Mouse (Mus musculus): ENCODE data around the gene Gdpd1. TPM values are rescaled to one million over a fixed set of nuclear protein-coding genes. Genes with fewer than 3 reads are reported as not detected.

Gene Gdpd1
- polyA plus RNA-seq, 1 experiment from 2014 or later, result 24.2 TPM

DNA sequence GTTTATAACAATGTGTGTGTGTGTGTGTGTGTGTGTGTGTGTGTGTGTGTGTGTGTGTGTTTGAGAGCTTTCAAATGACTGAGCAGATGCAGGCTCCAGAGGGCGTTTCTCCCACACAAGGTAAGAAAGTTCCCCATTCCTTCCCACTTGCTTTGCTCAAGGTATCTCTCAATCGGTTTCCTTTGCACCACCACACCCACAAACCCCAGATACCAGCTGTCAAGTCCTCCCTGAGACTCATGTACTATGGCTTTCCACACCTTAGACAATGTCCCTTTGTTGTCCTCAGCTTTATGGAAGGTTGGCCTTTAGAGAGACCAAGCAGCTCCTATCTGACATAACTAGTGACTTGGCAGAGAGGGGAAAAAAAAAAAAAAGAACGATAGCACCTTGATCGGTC lies 51.1 kb downstream of the Gdpd1 start:
- no peak overlapping the region for H3K4me2 ChIP-seq
- H3K27me3 ChIP-seq, result no peaks in the 10 kb centered on the region
- 0 out of 2 replicates have a peak, but pooled peaks cover 3% of the 10 kb centered on the region for H3K4me1 ChIP-seq
- H3K9ac ChIP-seq, result no peak overlapping the region
- H3K27ac ChIP-seq, result no peak overlapping the region
- WGBS, result 64% methylated on average over 4 of the region's 4 CpGs
- H3K4me3 ChIP-seq (replicated peaks), result no peak overlapping the region
- ATAC-seq (replicated peaks; ENCODE audit: low FRiP score), result no peak
- no peaks in the 10 kb centered on the region for H3K36me3 ChIP-seq
- H3K9me3 ChIP-seq (replicated peaks), result no peaks in the 10 kb centered on the region

DNA sequence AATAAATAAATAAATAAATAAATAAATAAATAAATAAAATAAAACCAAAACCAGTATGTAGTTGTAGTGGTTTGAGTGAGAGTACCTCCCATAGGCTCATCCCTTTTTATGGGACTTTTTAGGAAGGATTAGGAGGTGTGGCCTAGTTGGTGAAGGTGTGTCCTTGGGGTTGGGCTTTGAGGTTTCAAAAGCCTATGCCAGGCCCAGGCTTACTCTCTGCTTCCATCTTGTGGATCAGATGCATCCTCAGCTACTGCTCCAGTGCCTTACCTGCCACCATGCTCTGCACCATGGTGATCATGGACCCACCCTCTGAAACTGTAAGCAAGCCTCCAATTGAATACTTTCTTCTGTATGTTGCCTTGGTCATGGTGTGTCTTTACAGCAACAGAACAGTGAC lies 52.3 kb downstream of the Gdpd1 start:
- Histone ChIP-seq H3K4me3 (replicated peaks) (no peak overlapping the region), H3K4me1 (0 out of 2 replicates have a peak, but pooled peaks cover under 1% of the 10 kb centered on the region), H3K27me3 (no peaks in the 10 kb centered on the region), H3K4me2 (no peak overlapping the region), H3K36me3 (no peaks in the 10 kb centered on the region), H3K9me3 (replicated peaks) (no peaks in the 10 kb centered on the region), H3K27ac (no peak overlapping the region), H3K9ac (no peak overlapping the region)
- ATAC-seq (replicated peaks; ENCODE audit: low FRiP score), result no peak

DNA sequence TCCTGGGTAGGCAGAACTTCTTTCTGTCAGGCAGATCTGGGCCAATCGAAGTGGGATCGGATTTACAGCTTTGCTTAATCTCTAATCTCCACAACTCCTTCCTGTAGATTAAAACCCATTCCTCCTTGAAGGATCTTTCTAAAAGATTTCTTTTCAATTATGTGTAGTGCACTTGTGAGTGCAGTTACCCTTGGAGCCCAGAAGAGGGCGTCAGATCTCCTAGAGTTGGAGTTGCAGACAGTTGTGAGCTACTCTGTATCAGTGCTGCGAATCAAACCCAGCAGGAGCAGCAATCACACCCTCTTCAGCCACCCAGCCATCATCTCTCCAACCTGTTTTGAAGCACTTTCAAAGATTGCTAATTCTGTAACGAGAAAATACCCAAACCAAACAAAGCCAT lies 53.4 kb downstream of the Gdpd1 start:
- H3K36me3 ChIP-seq, result no peaks in the 10 kb centered on the region
- no peaks in the 10 kb centered on the region for H3K27me3 ChIP-seq
- no peak overlapping the region for H3K4me3 ChIP-seq (replicated peaks)
- 84% methylated on average over 5 of the region's 5 CpGs for WGBS
- no peak overlapping the region for H3K27ac ChIP-seq
- no peaks in the 10 kb centered on the region for H3K4me1 ChIP-seq
- ATAC-seq (replicated peaks; ENCODE audit: low FRiP score), result no peak
- no peak overlapping the region for H3K4me2 ChIP-seq
- no peak overlapping the region for H3K9ac ChIP-seq
- no peaks in the 10 kb centered on the region for H3K9me3 ChIP-seq (replicated peaks)

DNA sequence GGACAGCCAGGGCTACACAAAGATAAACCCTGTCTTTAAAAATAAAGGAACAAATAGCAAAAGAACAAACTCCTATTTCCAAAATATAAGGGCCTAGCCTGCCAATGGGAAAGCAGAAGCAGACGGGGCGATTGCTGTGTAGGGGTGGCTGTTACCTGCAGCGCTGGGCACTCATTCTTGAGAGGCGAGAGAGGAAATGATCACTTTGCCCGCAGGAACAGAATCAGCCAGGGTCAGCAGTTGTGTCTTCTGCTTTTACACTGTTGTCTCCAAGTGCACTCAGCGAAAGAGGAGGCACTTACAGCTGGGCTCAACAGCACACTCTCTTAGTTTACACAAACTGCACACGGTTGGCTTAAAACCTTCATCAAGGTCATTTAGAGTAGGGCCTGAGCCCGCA lies 54.4 kb downstream of the Gdpd1 start:
- 91% methylated on average over 8 of the region's 8 CpGs for WGBS
- no peak overlapping the region for H3K4me2 ChIP-seq

DNA sequence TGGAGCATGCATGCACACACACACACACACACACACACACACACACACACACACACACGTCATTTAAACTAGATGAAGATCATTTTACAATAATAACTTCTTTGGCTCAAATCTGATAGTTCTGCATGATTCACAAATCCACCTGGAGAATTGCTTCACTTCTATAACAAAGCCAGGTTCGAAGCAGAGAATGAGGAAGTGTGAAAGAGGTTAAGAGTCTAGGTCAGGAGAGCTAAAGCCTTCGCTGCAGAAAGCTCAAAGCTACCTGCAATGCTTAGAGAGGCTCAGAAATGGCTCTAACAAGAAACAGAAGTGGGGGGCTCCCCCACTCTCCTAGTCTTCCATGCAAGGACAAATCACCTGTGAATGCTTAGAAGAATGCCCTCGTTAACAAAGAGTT lies 55.8 kb downstream of the Gdpd1 start:
- 65% methylated on average over 4 of the region's 4 CpGs for WGBS
- Histone ChIP-seq H3K4me2 (no peak overlapping the region), H3K9ac (no peak overlapping the region), H3K27me3 (no peaks in the 10 kb centered on the region), H3K27ac (0 out of 2 replicates have a peak overlapping the region, but pooled peaks have one; percentile 51), H3K36me3 (no peaks in the 10 kb centered on the region), H3K4me1 (no peaks in the 10 kb centered on the region), H3K4me3 (replicated peaks) (no peak overlapping the region), H3K9me3 (replicated peaks) (no peaks in the 10 kb centered on the region)
- no peak for ATAC-seq (replicated peaks; ENCODE audit: low FRiP score)

More for the DNA sequence above, 54.4 kb downstream of the Gdpd1 start:
- no peaks in the 10 kb centered on the region for H3K9me3 ChIP-seq (replicated peaks)
- H3K27ac ChIP-seq, result no peak overlapping the region
- H3K36me3 ChIP-seq, result no peaks in the 10 kb centered on the region
- no peak overlapping the region for H3K9ac ChIP-seq
- no peak for ATAC-seq (replicated peaks; ENCODE audit: low FRiP score)
- no peaks in the 10 kb centered on the region for H3K27me3 ChIP-seq
- no peak overlapping the region for H3K4me3 ChIP-seq (replicated peaks)
- H3K4me1 ChIP-seq, result no peaks in the 10 kb centered on the region

DNA sequence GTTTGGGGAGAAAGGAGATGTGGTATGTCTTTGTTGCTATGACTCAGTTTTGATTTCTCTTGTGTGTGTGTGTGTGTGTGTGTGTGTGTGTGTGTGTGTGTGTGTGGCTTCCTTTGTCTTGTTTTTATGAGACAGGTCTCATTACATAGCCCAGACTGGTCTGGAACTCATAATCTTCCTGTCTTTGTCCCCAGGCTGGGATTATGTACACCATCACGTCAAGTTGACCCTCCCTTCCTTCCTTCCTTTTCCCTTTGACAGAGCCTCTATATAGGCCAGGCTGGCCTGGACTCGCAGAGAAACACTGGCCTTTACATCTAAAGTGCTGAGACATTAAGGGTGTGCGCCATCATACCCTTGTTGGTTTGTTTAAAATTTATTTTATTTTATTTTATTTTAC lies 58.2 kb downstream of the Gdpd1 start:
- Histone ChIP-seq H3K4me1 (no peaks in the 10 kb centered on the region), H3K27me3 (no peaks in the 10 kb centered on the region), H3K9ac (no peak overlapping the region), H3K4me2 (no peak overlapping the region), H3K9me3 (replicated peaks) (no peaks in the 10 kb centered on the region), H3K4me3 (replicated peaks) (no peak overlapping the region), H3K36me3 (no peaks in the 10 kb centered on the region), H3K27ac (no peak overlapping the region)
- ATAC-seq (replicated peaks; ENCODE audit: low FRiP score), result no peak
- WGBS, result 71% methylated on average over 3 of the region's 3 CpGs

DNA sequence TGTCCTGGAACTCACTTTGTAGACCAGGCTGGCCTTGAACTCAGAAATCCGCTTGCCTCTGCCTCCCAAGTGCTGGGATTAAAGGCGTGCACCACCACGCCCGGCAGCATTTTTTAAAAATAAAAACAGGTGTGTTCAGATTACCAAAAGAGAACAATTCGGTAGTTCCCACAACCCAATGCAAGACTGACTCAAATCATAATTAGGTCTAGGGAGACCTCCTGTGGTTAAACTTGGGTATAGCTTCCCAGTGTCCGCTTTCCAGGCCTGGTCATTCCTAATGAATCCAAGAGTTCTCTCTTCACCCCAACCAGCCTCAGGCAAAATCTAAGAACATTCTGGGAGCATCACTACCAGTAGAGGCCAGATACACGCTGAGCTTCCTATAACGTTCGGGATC lies 63.4 kb downstream of the Gdpd1 start:
- H3K4me2 ChIP-seq, result no peak overlapping the region
- H3K9ac ChIP-seq, result no peak overlapping the region
- H3K4me1 ChIP-seq, result peaks cover 15% of the 10 kb centered on the region
- WGBS, result 19% methylated on average over 9 of the region's 9 CpGs
- no peaks in the 10 kb centered on the region for H3K9me3 ChIP-seq (replicated peaks)
- ATAC-seq (replicated peaks; ENCODE audit: low FRiP score), result peak; percentile 73; the same call in 1 of the 2 replicates
- no peaks in the 10 kb centered on the region for H3K27me3 ChIP-seq
- H3K27ac ChIP-seq, result no peak overlapping the region
- H3K4me3 ChIP-seq (replicated peaks), result no peak overlapping the region
- H3K36me3 ChIP-seq, result no peaks in the 10 kb centered on the region

DNA sequence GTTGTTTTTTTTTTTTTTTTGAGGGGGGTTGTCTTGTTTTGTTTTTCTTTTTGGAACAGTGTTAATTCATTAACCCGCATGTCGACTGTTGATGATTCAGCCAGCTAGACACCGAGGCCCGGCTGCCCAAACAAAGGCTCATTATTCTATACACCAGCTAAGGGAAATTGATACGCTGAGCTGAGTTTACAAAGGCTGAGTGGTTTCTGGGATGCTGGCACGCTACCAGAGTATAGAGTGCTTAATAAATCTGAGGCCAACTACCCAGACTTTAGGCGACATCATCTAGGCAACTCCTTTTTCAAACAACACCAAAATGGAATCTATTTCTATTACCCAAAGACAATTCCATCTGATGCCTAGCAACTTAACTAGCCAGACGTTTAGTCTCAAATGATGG lies 66.5 kb downstream of the Gdpd1 start:
- Histone ChIP-seq H3K27ac (peak overlapping the region; percentile 61), H3K4me3 (replicated peaks) (no peak overlapping the region), H3K4me1 (peaks cover 21% of the 10 kb centered on the region), H3K36me3 (no peaks in the 10 kb centered on the region), H3K4me2 (0 out of 2 replicates have a peak overlapping the region, but pooled peaks have one; percentile 4), H3K9me3 (replicated peaks) (no peaks in the 10 kb centered on the region), H3K27me3 (no peaks in the 10 kb centered on the region), H3K9ac (no peak overlapping the region)
- ATAC-seq (replicated peaks; ENCODE audit: low FRiP score), result 0 out of 2 replicates have a peak, but pooled peaks have one; percentile 49
- 16% methylated on average over 8 of the region's 8 CpGs for WGBS

DNA sequence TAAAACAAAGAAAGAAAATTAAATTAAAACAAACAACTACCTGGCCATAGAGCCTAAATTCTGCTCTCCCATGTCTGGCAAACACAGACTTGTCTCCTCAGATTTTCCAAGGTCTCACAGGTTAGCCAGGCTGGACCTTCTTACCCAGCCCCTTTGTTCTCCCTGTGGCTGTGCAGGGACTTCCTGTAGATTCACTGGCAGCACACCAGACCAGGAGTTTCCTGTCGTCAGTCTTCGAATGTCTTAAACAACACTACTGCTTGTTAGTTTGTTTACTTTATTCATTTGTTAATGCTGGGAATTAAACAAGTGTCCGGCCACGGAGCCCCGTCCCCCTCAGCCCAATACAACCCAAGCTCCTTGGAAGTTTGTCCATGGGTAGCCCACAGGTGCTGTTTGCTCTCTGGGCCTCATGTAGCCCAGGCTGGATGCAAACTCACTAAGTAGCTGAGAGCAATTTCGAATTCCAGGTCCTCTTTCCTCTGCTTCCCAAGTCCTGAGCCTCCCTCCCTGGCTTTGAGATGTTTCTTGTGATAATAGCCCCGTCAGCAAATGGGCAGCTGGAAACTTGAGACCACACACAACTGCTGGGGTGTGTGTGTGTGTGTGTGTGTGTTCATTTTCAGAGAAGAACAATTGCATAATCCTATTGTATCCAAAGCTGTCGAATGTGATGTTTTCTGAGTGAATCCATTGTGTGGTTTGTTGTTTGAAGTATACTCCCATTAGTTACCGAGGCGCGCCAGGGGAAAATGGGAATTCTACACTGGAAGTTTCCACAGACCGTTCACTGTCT lies 68.7 kb downstream of the Gdpd1 start:
- no peak overlapping the region for H3K9ac ChIP-seq
- H3K4me3 ChIP-seq (replicated peaks), result no peak overlapping the region
- H3K4me1 ChIP-seq, result peaks cover 21% of the 10 kb centered on the region
- H3K27me3 ChIP-seq, result no peaks in the 10 kb centered on the region
- peak overlapping the region; percentile 64 for H3K27ac ChIP-seq
- no peaks in the 10 kb centered on the region for H3K9me3 ChIP-seq (replicated peaks)
- H3K36me3 ChIP-seq, result no peaks in the 10 kb centered on the region
- ATAC-seq (replicated peaks; ENCODE audit: low FRiP score), result no peak
- WGBS, result 29% methylated on average over 12 of the region's 12 CpGs
- no peak overlapping the region for H3K4me2 ChIP-seq

DNA sequence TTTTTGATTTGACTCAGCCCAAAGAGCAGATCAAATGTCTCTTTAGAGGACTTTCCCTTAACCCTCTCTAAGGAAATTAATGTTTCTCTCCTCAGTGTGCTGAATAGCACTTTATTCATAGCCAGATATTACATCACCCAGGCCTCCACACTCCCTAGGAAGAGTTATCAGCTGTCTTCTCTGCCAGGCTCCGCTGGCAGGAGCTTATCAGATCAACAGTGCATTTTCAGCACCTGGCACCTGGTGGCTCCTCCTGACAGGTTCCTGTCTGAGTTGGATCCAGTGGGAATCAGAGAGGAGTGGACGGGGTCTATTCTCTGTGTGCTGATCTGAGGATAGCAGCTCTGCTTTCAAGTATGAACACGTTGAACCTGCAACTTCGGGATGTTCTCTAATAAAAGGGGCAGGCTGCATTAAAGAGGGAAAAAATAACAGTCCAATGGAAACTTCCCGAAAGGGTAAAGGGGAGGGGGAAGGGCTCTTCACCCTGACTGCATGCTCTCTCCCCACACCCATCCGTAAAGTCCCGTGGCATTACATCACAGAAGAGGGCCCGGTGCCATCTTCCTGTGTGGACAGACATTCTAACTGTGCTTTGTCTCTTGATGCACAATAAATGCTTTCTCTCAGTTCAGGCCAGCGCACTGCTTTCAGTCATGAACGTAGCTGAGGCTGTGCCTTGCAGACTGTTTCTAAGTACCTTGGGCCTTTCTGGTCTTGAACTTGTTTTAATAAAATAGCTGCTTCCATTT lies 71.6 kb downstream of the Gdpd1 start:
- Histone ChIP-seq H3K9me3 (replicated peaks) (no peaks in the 10 kb centered on the region), H3K4me3 (replicated peaks) (no peak overlapping the region), H3K4me2 (no peak overlapping the region), H3K27ac (no peak overlapping the region), H3K27me3 (no peaks in the 10 kb centered on the region), H3K4me1 (peaks cover 16% of the 10 kb centered on the region), H3K9ac (no peak overlapping the region), H3K36me3 (no peaks in the 10 kb centered on the region)
- ATAC-seq (replicated peaks; ENCODE audit: low FRiP score), result no peak
- WGBS, result 81% methylated on average over 10 of the region's 10 CpGs

DNA sequence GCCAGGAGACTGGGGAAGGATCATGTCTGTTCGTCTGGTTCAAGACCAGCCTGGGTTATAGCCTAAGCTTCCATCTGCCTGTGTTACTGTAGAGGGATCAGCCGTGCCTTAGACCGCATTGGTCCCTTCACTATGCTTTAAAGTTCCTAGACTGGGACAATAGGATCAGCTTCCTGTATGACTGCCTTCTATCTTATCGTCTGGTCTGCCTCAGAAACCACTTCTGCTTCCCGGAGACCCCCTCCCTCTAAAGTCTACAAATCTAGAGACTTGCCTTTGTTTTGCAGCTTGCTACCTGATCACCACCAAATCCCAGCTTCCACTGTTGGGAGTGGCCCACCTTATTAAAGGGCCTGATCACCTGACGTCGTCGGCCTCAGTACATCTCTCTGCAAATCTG lies 72.6 kb downstream of the Gdpd1 start:
- no peaks in the 10 kb centered on the region for H3K9me3 ChIP-seq (replicated peaks)
- no peak overlapping the region for H3K4me3 ChIP-seq (replicated peaks)
- no peak for ATAC-seq (replicated peaks; ENCODE audit: low FRiP score)
- H3K27ac ChIP-seq, result no peak overlapping the region
- H3K4me1 ChIP-seq, result peaks cover 9% of the 10 kb centered on the region
- 83% methylated on average over 8 of the region's 8 CpGs for WGBS
- H3K4me2 ChIP-seq, result no peak overlapping the region
- H3K27me3 ChIP-seq, result no peaks in the 10 kb centered on the region
- no peak overlapping the region for H3K9ac ChIP-seq
- no peaks in the 10 kb centered on the region for H3K36me3 ChIP-seq

DNA sequence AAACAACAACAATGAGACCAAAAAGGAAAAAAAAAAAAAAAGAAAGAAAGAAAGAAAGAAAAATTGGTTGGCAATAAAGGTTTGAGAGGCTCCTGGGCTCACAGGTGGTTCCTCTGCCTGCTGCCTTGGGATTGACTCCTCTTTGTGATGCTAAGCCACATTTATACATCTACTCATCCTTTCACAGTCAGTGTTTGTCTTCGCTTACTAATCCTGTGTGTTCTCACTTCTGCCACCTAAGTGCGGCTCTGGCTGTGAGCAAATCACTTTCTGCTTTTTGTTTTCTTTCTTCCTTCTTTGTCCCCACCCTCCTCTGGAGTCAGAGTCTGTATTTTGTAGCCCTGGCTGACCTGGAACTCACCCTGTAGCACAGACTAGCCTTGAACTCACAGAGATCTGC lies 77.6 kb downstream of the Gdpd1 start:
- Histone ChIP-seq H3K4me2 (no peak overlapping the region), H3K36me3 (no peaks in the 10 kb centered on the region), H3K9me3 (replicated peaks) (no peaks in the 10 kb centered on the region), H3K9ac (no peak overlapping the region), H3K4me3 (replicated peaks) (no peak overlapping the region), H3K27ac (no peak overlapping the region), H3K4me1 (peaks cover 32% of the 10 kb centered on the region), H3K27me3 (no peaks in the 10 kb centered on the region)
- ATAC-seq (replicated peaks; ENCODE audit: low FRiP score), result no peak
- 66% methylated on average over 2 of the region's 2 CpGs for WGBS
